Mouse (Mus musculus): ENCODE measurements around the gene Phc2. TPM values are rescaled to one million over a fixed set of nuclear protein-coding genes. Genes with fewer than 3 reads are reported as not detected.

The Phc2 gene
- 74.3 and 76.8 TPM in 2 replicates for polyA plus RNA-seq (2012; rRNA removed)

DNA sequence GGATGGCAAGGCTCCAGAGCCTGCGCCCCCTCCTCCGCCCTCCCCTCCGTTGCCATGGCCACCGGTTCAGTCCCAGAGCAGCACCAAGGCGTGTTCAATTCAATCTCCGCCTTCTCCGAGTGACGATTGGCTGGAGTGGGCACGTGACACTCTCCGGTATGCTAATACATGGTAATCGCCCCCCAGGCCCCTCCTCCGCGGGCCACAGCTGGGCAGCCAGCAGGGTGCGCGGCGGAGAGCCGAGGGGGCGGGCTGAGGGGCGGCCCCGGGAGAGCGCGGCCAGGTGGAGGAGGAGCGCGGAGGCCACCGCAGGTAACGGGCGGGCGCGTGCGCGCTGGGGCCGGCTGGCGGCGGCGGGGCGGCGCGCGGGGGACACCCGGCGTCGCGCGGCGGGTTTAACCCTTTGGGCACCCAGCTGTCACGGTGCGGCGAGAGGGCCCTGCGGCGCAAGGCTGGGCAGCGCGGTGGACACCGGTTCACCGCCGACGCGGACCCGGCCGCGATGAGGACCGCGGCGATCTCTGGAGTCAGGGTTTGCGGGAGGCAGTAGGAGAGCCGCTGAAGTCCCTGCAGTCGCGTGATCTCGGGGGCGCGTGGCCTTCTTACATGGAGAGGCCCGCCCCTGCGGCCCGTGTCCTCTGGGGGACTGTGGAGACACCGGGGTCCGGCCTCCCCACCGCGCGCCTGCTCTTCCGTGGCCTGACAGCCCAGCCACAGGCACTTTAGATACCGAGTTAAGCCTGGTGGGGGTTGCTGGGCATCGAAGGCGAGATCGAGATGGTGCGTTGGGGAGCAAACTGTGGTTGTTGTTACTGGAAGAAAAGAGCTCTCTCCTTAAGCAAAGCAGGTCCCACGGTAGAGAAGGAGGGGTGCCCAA is at the start of gene Phc2:
TSS of gene Phc2 (plus strand) at position 198 of the 877 bp plus-strand sequence.

DNA sequence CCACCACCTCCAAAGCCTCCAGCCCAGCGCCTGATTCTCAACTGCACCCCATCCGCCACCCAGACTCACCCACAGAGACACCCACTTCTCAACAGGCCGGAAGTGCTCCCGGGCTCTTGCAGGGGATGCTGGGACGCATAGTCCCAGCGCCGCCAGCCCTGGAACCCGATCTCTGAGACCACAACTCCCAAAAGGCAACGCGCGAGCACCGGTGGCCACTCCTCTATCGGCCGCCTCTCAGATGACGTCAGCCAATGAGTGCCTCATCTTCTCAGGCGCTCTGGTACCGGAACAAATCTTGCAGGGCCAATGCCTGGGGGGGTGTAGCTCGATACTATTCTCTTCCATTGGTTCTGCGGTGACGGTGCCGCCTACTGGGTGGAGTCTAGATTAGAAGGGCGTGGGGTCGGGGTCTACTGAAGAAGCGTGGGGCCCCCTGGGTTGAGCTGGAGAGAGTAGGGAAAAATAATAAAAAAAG is 44.5 kb upstream of the Phc2 start, which contains the start of gene Zscan20:
TSS of gene Zscan20 (minus strand) at position 174 of the 478 bp plus-strand sequence.

DNA sequence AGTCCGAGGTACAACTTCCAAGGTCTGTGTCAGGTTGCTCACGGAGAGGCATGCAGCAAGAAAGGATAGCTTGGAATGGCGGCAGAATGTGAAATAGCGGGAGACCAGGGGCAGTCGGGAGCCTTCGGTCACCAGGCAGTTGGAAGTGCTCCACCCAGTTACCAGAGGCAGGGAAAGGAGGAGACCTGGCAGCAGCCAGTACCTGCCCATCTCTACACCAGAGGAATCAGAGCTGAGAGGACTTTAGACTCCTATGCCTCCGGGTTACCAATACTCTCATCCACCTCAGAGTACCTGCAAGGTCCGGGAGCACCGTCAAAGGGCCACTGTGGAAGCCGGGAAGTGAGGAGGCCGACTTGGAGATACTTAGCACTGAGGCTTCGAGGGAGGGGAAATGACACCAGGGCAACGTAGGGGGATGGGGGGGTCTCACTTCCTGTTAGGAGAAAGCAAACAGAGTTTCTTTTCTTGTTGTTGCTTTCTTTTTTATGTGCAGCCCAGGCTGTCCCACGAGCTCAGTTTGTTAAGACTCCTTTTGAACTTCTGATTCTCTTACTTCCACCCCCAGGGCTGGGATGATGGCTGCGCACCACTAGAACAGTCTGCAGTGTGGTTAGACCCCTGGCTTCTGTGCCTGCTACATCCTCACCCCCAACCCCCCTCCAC is 36.1 kb upstream of the Phc2 start, which contains the start of gene Tlr12:
TSS of gene Tlr12 (minus strand) at position 374 of the 666 bp plus-strand sequence.

DNA sequence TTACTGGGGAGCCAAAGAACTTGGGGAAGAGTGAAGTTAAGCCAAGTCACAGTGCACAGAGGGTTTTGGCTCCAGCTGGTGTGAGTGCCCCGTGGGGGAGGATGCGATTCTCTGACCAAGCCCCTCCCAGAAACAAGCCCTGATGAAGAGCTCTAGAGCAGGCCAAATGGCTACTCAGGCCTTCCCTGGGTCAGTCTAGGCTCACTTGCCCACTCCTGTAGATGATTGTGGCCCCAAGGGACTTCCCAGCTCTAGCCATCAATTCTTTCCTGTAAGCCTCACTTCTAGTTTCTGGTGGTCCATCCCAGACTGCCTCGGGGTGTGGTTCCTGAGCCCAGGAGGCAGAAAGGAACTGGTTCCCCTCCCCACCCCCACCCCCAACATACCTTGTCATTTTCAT is 100.6 kb downstream of the Phc2 start, which contains the start of gene A3galt2:
TSS of gene A3galt2 (plus strand) at position 301 of the 400 bp plus-strand sequence.

Other genes starting within 250 kb of the Phc2 start
- gene Zscan20, start 44.6 kb upstream of the Phc2 start, polyA plus RNA-seq (2012; rRNA removed) = 2.5 and 2.7 TPM in 2 replicates
- gene Tlr12, start 36.1 kb upstream of the Phc2 start, polyA plus RNA-seq (2012; rRNA removed) = 2.9 and 3.9 TPM in 2 replicates
- gene A3galt2, start 100.7 kb downstream of the Phc2 start, polyA plus RNA-seq (2012; rRNA removed) = 0.22 and 0.29 TPM in 2 replicates
- gene Zfp362, start 151.3 kb downstream of the Phc2 start, polyA plus RNA-seq (2012; rRNA removed) = 24.3 and 27.6 TPM in 2 replicates
- gene Trim62, start 228.9 kb downstream of the Phc2 start, polyA plus RNA-seq (2012; rRNA removed) = 8.8 and 9.5 TPM in 2 replicates